Mouse (Mus musculus): ENCODE results near the gene Efhd1.

Efhd1 gene

GRCm38 (mm10) chr1:87266296-87267090 lies 2.3 kb downstream of the Efhd1 start:
- DNase-seq (ENCODE audit: low read depth in 2 of 2, low spot score in 2 of 2), result no peak

- DNase-seq (ENCODE audit: low read depth in 2 of 2, low spot score in 2 of 2), result no peak
Observed at GRCm38 (mm10) chr1:87270204-87270603, 6.0 kb downstream of the Efhd1 start.

- no peak for DNase-seq (ENCODE audit: low read depth in 2 of 2, low spot score in 2 of 2)
Observed at GRCm38 (mm10) chr1:87270641-87271467, 6.7 kb downstream of the Efhd1 start.

GRCm38 (mm10) chr1:87271596-87271995 lies 7.4 kb downstream of the Efhd1 start:
- no peak for DNase-seq (ENCODE audit: low read depth in 2 of 2, low spot score in 2 of 2)

- DNase-seq (ENCODE audit: low read depth in 2 of 2, low spot score in 2 of 2), result no peak
Observed at GRCm38 (mm10) chr1:87272462-87272861, 8.3 kb downstream of the Efhd1 start.

- no peak for DNase-seq (ENCODE audit: low read depth in 2 of 2, low spot score in 2 of 2)
Observed at GRCm38 (mm10) chr1:87273514-87273942, 9.4 kb downstream of the Efhd1 start.

- DNase-seq (ENCODE audit: low read depth in 2 of 2, low spot score in 2 of 2), result no peak
Observed at GRCm38 (mm10) chr1:87274134-87274533, 10.0 kb downstream of the Efhd1 start.

GRCm38 (mm10) chr1:87275151-87275550 lies 11.0 kb downstream of the Efhd1 start:
- DNase-seq (ENCODE audit: low read depth in 2 of 2, low spot score in 2 of 2), result no peak

- DNase-seq (ENCODE audit: low read depth in 2 of 2, low spot score in 2 of 2), result no peak
Observed at GRCm38 (mm10) chr1:87276056-87276455, 11.9 kb downstream of the Efhd1 start.

- DNase-seq (ENCODE audit: low read depth in 2 of 2, low spot score in 2 of 2), result no peak
Observed at GRCm38 (mm10) chr1:87280281-87280680, 16.1 kb downstream of the Efhd1 start.

GRCm38 (mm10) chr1:87281599-87282412 lies 17.6 kb downstream of the Efhd1 start:
- no peak for DNase-seq (ENCODE audit: low read depth in 2 of 2, low spot score in 2 of 2)

GRCm38 (mm10) chr1:87282413-87282788 lies 18.2 kb downstream of the Efhd1 start:
- DNase-seq (ENCODE audit: low read depth in 2 of 2, low spot score in 2 of 2), result no peak

- no peak for DNase-seq (ENCODE audit: low read depth in 2 of 2, low spot score in 2 of 2)
Observed at GRCm38 (mm10) chr1:87283410-87283960, 19.3 kb downstream of the Efhd1 start.

- no peak for DNase-seq (ENCODE audit: low read depth in 2 of 2, low spot score in 2 of 2)
Observed at GRCm38 (mm10) chr1:87287105-87287504, 22.9 kb downstream of the Efhd1 start.

- DNase-seq (ENCODE audit: low read depth in 2 of 2, low spot score in 2 of 2), result no peak
Observed at GRCm38 (mm10) chr1:87291416-87291815, 27.3 kb downstream of the Efhd1 start.

GRCm38 (mm10) chr1:87292420-87293190 lies 28.4 kb downstream of the Efhd1 start:
- DNase-seq (ENCODE audit: low read depth in 2 of 2, low spot score in 2 of 2), result no peak

GRCm38 (mm10) chr1:87294063-87294710 lies 30.0 kb downstream of the Efhd1 start:
- no peak for DNase-seq (ENCODE audit: low read depth in 2 of 2, low spot score in 2 of 2)

GRCm38 (mm10) chr1:87294951-87295350 lies 30.8 kb downstream of the Efhd1 start:
- no peak for DNase-seq (ENCODE audit: low read depth in 2 of 2, low spot score in 2 of 2)

GRCm38 (mm10) chr1:87297346-87297925 lies 33.3 kb downstream of the Efhd1 start:
- DNase-seq (ENCODE audit: low read depth in 2 of 2, low spot score in 2 of 2), result no peak
